Mouse (Mus musculus): Measurements from ENCODE around the gene Pilra.

- TF ChIP-seq CTCF (IDR thresholded peaks at IDR 0.05; ENCODE audit: insufficient read depth, low read depth, low read length) (no peak), POLR2A (IDR thresholded peaks at IDR 0.05; ENCODE audit: insufficient read depth, low read depth, low read length) (no peak)
These were observed 63.3 kb downstream of the Pilra start for GRCm38 (mm10) chr5:137772755-137773154.
